Mouse (Mus musculus) forebrain, embryonic 16.5 days (tissue): ENCODE results near the gene Cenpt. TPM values are rescaled to one million over a fixed set of nuclear protein-coding genes. Genes with fewer than 3 reads are reported as not detected.

Source experiments
- ATAC-seq: fragments of 200-750 bp; cut with Nextera tagmentation; 2 replicates; pipeline ENCODE4 v1.8.0; 2017; ENCODE audit warnings: mild to moderate bottlenecking, moderate library complexity
- H3K27ac ChIP-seq: fragments of 300-500 bp; sonication (generic); 2 replicates; pipeline ENCODE4 v1.5.1; 2014; ENCODE audit warnings: low read length, control low read depth
- H3K27me3 ChIP-seq: fragments of 300-500 bp; sonication (generic); replicated peaks from 2 replicates; pipeline ENCODE4 v1.6.1; 2014; ENCODE audit warnings: low read length; ENCODE audit not compliant: control insufficient read depth, insufficient read depth
- H3K36me3 ChIP-seq: fragments of 300-500 bp; sonication (generic); 2 replicates; pipeline ENCODE4 v1.6.1; 2014; ENCODE audit not compliant: control insufficient read depth, insufficient read depth
- H3K4me1 ChIP-seq: fragments of 300-500 bp; sonication (generic); replicated peaks from 2 replicates; pipeline ENCODE4 v1.6.1; 2014; ENCODE audit warnings: low read length; ENCODE audit not compliant: control insufficient read depth, insufficient read depth
- H3K4me2 ChIP-seq: fragments of 300-500 bp; sonication (generic); 2 replicates; pipeline ENCODE4 v1.6.1; 2014; ENCODE audit warnings: mild to moderate bottlenecking, low read length, control low read depth
- H3K4me3 ChIP-seq: fragments of 300-500 bp; sonication (generic); replicated peaks from 2 replicates; pipeline ENCODE4 v1.5.1; 2014; ENCODE audit warnings: mild to moderate bottlenecking, low read length, control low read depth
- H3K9ac ChIP-seq: fragments of 300-500 bp; sonication (generic); replicated peaks from 2 replicates; pipeline ENCODE4 v1.6.1; 2014; ENCODE audit warnings: low read depth, low read length, control low read depth
- H3K9me3 ChIP-seq: fragments of 300-500 bp; sonication (generic); 2 replicates; pipeline ENCODE4 v1.6.1; 2016; ENCODE audit warnings: low read length; ENCODE audit not compliant: control insufficient read depth
- WGBS: fragments of 180-500 bp; shearing (Covaris S2); extraction: QIAGEN DNeasy Blood & Tissue Kit; methylation state at CpG from one replicate; pipeline ENCODE4 v1.1.7; 2014; 5-methylcytosine and 5-hydroxymethylcytosine counted together
- polyA plus RNA-seq: library from polyadenylated mRNA; unstranded; fragments of >200 nt; fragmentation: Nextera tagmentation; extraction: Ambion mirVana; gene quantifications from 2 replicates; pipeline ENCODE4 v1.2.1, GENCODE M21; 2015

Gene Cenpt
- polyA plus RNA-seq, 1 experiment from 2014 or later, result 69.8 TPM

- H3K4me3 ChIP-seq, result no peak overlapping the region
- 90% methylated on average over 6 of the region's 6 CpGs for WGBS
- no peaks in the 10 kb centered on the region for H3K9me3 ChIP-seq
- H3K4me2 ChIP-seq, result no peak overlapping the region
- H3K9ac ChIP-seq, result no peak overlapping the region
- no peak for ATAC-seq
- peaks cover 4% of the 10 kb centered on the region for H3K36me3 ChIP-seq
- no peak overlapping the region for H3K27ac ChIP-seq
- H3K27me3 ChIP-seq, result no peaks in the 10 kb centered on the region
- peaks cover 5% of the 10 kb centered on the region for H3K4me1 ChIP-seq
Observed at GRCm38 (mm10) chr8:105801153-105801904, 51.7 kb downstream of the Cenpt start.

- Histone ChIP-seq H3K9me3 (no peaks in the 10 kb centered on the region), H3K4me3 (no peak overlapping the region), H3K9ac (no peak overlapping the region), H3K36me3 (no peaks in the 10 kb centered on the region), H3K4me2 (no peak overlapping the region), H3K27me3 (no peaks in the 10 kb centered on the region), H3K27ac (no peak overlapping the region), H3K4me1 (peaks cover 5% of the 10 kb centered on the region)
- WGBS, result 42% methylated on average over 8 of the region's 8 CpGs
- peak; percentile 55; the same call in 1 of the 2 replicates for ATAC-seq
Observed at GRCm38 (mm10) chr8:105799091-105799812, 53.8 kb downstream of the Cenpt start.

GRCm38 (mm10) chr8:105798408-105798807 is 54.7 kb downstream of the Cenpt start:
- H3K36me3 ChIP-seq, result no peaks in the 10 kb centered on the region
- H3K9me3 ChIP-seq, result no peaks in the 10 kb centered on the region
- no peak overlapping the region for H3K27ac ChIP-seq
- H3K4me3 ChIP-seq, result no peak overlapping the region
- ATAC-seq, result no peak
- no peak overlapping the region for H3K4me2 ChIP-seq
- H3K27me3 ChIP-seq, result no peaks in the 10 kb centered on the region
- peaks cover 5% of the 10 kb centered on the region for H3K4me1 ChIP-seq
- WGBS, result 92% methylated on average over 5 of the region's 5 CpGs
- H3K9ac ChIP-seq, result no peak overlapping the region

GRCm38 (mm10) chr8:105795785-105796184 is 57.3 kb downstream of the Cenpt start:
- peaks cover 5% of the 10 kb centered on the region for H3K4me1 ChIP-seq
- H3K4me3 ChIP-seq, result no peak overlapping the region
- no peak overlapping the region for H3K9ac ChIP-seq
- ATAC-seq, result no peak
- H3K36me3 ChIP-seq, result no peaks in the 10 kb centered on the region
- no peak overlapping the region for H3K27ac ChIP-seq
- H3K27me3 ChIP-seq, result no peaks in the 10 kb centered on the region
- H3K4me2 ChIP-seq, result no peak overlapping the region
- H3K9me3 ChIP-seq, result no peaks in the 10 kb centered on the region
- 93% methylated on average over 1 of the region's 1 CpGs for WGBS

Other genes with a start within 250 kb of the Cenpt start
- 31.6 and 33.4 TPM in 2 replicates for gene Ripor1, start 248.0 kb downstream of the Cenpt start, polyA plus RNA-seq
- gene Ctcf, start 216.7 kb downstream of the Cenpt start, polyA plus RNA-seq, result 137 and 143 TPM in 2 replicates
- gene Agrp, start 215.9 kb downstream of the Cenpt start, polyA plus RNA-seq, result 0.67 and 0.91 TPM in 2 replicates
- gene Carmil2, start 167.0 kb downstream of the Cenpt start, polyA plus RNA-seq, result 9.5 and 12.7 TPM in 2 replicates
- 105 and 106 TPM in 2 replicates for gene Acd, start 152.2 kb downstream of the Cenpt start, polyA plus RNA-seq
- 45.4 and 50.0 TPM in 2 replicates for gene Pard6a, start 152.1 kb downstream of the Cenpt start, polyA plus RNA-seq
- gene 4933405L10Rik, start 145.6 kb downstream of the Cenpt start, polyA plus RNA-seq, result 0.22 and 0.32 TPM in 2 replicates
- gene Enkd1, start 145.1 kb downstream of the Cenpt start, polyA plus RNA-seq, result 16.3 and 19.6 TPM in 2 replicates
- gene Gfod2, start 94.6 kb downstream of the Cenpt start, polyA plus RNA-seq, result 74.2 and 83.3 TPM in 2 replicates
- gene Ranbp10, start 25.9 kb downstream of the Cenpt start, polyA plus RNA-seq, result 11.3 and 13.1 TPM in 2 replicates
- gene Tsnaxip1, start 25.5 kb downstream of the Cenpt start, polyA plus RNA-seq, result 0.67 and 0.93 TPM in 2 replicates
- 63.8 and 69.2 TPM in 2 replicates for gene Thap11, start 1.9 kb upstream of the Cenpt start, polyA plus RNA-seq
- gene Nutf2, start 7.3 kb upstream of the Cenpt start, polyA plus RNA-seq, result 172 and 176 TPM in 2 replicates
- 59.8 and 65.1 TPM in 2 replicates for gene Edc4, start 27.6 kb upstream of the Cenpt start, polyA plus RNA-seq
- gene Nrn1l, start 40.3 kb upstream of the Cenpt start, polyA plus RNA-seq, result 0.51 and 0.73 TPM in 2 replicates
- 10.5 and 10.7 TPM in 2 replicates for gene Pskh1, start 47.2 kb upstream of the Cenpt start, polyA plus RNA-seq
- gene Ctrl, start 80.6 kb upstream of the Cenpt start, polyA plus RNA-seq, result 1.9 and 2.6 TPM in 2 replicates
- gene Psmb10, start 85.2 kb upstream of the Cenpt start, polyA plus RNA-seq, result 30.5 and 44.8 TPM in 2 replicates
- gene Lcat, start 90.1 kb upstream of the Cenpt start, polyA plus RNA-seq, result 0.67 and 0.84 TPM in 2 replicates
- gene Slc12a4, start 112.8 kb upstream of the Cenpt start, polyA plus RNA-seq, result 12.5 and 13.9 TPM in 2 replicates
- not detected in 2 replicates for gene Dpep3, start 126.2 kb upstream of the Cenpt start, polyA plus RNA-seq
- gene Dus2, start 138.1 kb upstream of the Cenpt start, polyA plus RNA-seq, result 22.3 and 25.8 TPM in 2 replicates
- not detected in 2 replicates for gene Dpep2nb, start 152.7 kb upstream of the Cenpt start, polyA plus RNA-seq
- gene Ddx28, start 158.6 kb upstream of the Cenpt start, polyA plus RNA-seq, result 20.3 and 22.8 TPM in 2 replicates
- gene Nfatc3, start 205.6 kb upstream of the Cenpt start, polyA plus RNA-seq, result 3.2 and 5.3 TPM in 2 replicates